9 mouse cellular contexts compared by ENCODE assay signal in the genomic region with DNA sequence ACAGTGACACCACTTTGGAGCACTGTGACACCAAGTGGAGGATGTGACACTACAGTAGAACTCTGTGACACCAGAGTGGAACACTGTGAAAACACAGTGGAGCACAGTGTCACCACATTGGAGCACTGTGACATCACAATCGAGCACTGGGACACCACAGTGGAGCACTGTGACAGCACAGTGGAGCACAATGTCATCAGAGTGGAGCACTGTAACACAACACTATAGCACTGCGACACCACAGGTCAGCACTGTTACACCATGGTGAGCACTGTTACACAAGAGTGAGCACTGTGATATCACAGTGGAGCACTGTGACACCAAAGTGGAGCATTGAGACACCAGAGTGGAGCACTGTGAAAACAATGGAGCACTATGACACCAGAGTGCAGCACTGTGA.
DNase-seq lines count a peak whose midpoint lies in the region; ATAC-seq and TF ChIP-seq lines count a peak whose summit lies in the region.
"Had no signal": no experiment of that assay in that cellular context is flagged by ENCODE, and none has a peak within 500 bp of the region (broad histone marks: within the 10 kb centered on the region; RNA-seq: fewer than 3 reads in every experiment).

No protein-coding gene starts in this region.

- no peak overlapping the region for H3K4me2 ChIP-seq in kidney, embryonic 14.5 days (replicated peaks; ENCODE audit: low read depth, low read length)
- no peak overlapping the region for H3K4me2 ChIP-seq in embryonic facial prominence, embryonic 13.5 days
- H3K4me2 ChIP-seq in heart, embryonic 13.5 days = no peak overlapping the region
- no peak overlapping the region for H3K4me2 ChIP-seq in limb, embryonic 14.5 days (replicated peaks; ENCODE audit: low read depth, low read length, severe bottlenecking)

- H3K4me3 ChIP-seq in kidney, embryonic 14.5 days (ENCODE audit: low read length) = no peak overlapping the region
- H3K4me3 ChIP-seq in embryonic facial prominence, embryonic 13.5 days = no peak overlapping the region
- H3K4me3 ChIP-seq in heart, embryonic 13.5 days = no peak overlapping the region
- no peak overlapping the region for H3K4me3 ChIP-seq in limb, embryonic 14.5 days (replicated peaks; ENCODE audit: low read length)
- H3K4me3 ChIP-seq: myocyte had no signal

- no peaks in the 10 kb centered on the region for H3K4me1 ChIP-seq in kidney, embryonic 14.5 days (ENCODE audit: control insufficient read depth, insufficient read depth, low read length)
- no peaks in the 10 kb centered on the region for H3K4me1 ChIP-seq in embryonic facial prominence, embryonic 13.5 days
- no peaks in the 10 kb centered on the region for H3K4me1 ChIP-seq in heart, embryonic 13.5 days
- no peaks in the 10 kb centered on the region for H3K4me1 ChIP-seq in limb, embryonic 14.5 days (ENCODE audit: control insufficient read depth, insufficient read depth, low read length)

- H3K27ac ChIP-seq in kidney, embryonic 14.5 days (ENCODE audit: low read depth, low read length) = no peak overlapping the region
- no peak overlapping the region for H3K27ac ChIP-seq in embryonic facial prominence, embryonic 13.5 days
- no peak overlapping the region for H3K27ac ChIP-seq in heart, embryonic 13.5 days (replicated peaks)
- H3K27ac ChIP-seq in limb, embryonic 14.5 days (replicated peaks; ENCODE audit: low read depth, low read length) = no peak overlapping the region

- TF ChIP-seq POLR2A in limb, embryonic 14.5 days (IDR thresholded peaks at IDR 0.05; ENCODE audit: borderline replicate concordance, extremely low read depth, insufficient read depth, insufficient read length) = no peak

- H3K27me3 ChIP-seq in kidney, embryonic 14.5 days (ENCODE audit: control insufficient read depth, insufficient read depth, low read length) = no peaks in the 10 kb centered on the region
- H3K27me3 ChIP-seq in embryonic facial prominence, embryonic 13.5 days = no peaks in the 10 kb centered on the region
- no peaks in the 10 kb centered on the region for H3K27me3 ChIP-seq in heart, embryonic 13.5 days (replicated peaks)
- no peaks in the 10 kb centered on the region for H3K27me3 ChIP-seq in limb, embryonic 14.5 days (ENCODE audit: control insufficient read depth, insufficient read depth, low read length)

- peak; percentile 66 for ATAC-seq in kidney, embryonic 14.5 days (ENCODE audit: low FRiP score, low TSS enrichment)
- peak; percentile 67 for ATAC-seq in embryonic facial prominence, embryonic 13.5 days (ENCODE audit: insufficient number of reproducible peaks, insufficient read depth, low FRiP score, low TSS enrichment, low read depth)
- peak; percentile 45 for ATAC-seq in heart, embryonic 13.5 days (ENCODE audit: extremely low read depth, insufficient number of reproducible peaks, low FRiP score, low TSS enrichment)
- peak; percentile 48 for ATAC-seq in limb, embryonic 14.5 days (ENCODE audit: low FRiP score, low read depth)

- peaks cover 80% of the 10 kb centered on the region for H3K9me3 ChIP-seq in kidney, embryonic 14.5 days (ENCODE audit: control insufficient read depth, low read length)
- H3K9me3 ChIP-seq in embryonic facial prominence, embryonic 13.5 days = peaks cover 94% of the 10 kb centered on the region
- peaks cover 93% of the 10 kb centered on the region for H3K9me3 ChIP-seq in heart, embryonic 13.5 days
- H3K9me3 ChIP-seq in limb, embryonic 14.5 days (ENCODE audit: control insufficient read depth, low read length) = peaks cover 86% of the 10 kb centered on the region

- DNase-seq in kidney, postnatal 36 days = no peak
- DNase-seq in limb, embryonic 14.5 days (ENCODE audit: low spot score) = no peak
- peak; percentile 16 for DNase-seq in naive thymus-derived CD4-positive, alpha-beta T cell, adult 2 months (ENCODE audit: low read depth)
- peak; percentile 23 to 74 for DNase-seq in urinary bladder, postnatal 4 days (ENCODE audit: low spot score in 2 of 2)
- no peak for DNase-seq in adipocyte (ENCODE audit: low spot score)

- no peaks in the 10 kb centered on the region for H3K36me3 ChIP-seq in kidney, embryonic 14.5 days (ENCODE audit: control insufficient read depth, insufficient read depth, low read length)
- no peaks in the 10 kb centered on the region for H3K36me3 ChIP-seq in embryonic facial prominence, embryonic 13.5 days
- no peaks in the 10 kb centered on the region for H3K36me3 ChIP-seq in heart, embryonic 13.5 days
- no peaks in the 10 kb centered on the region for H3K36me3 ChIP-seq in limb, embryonic 14.5 days (ENCODE audit: control insufficient read depth, insufficient read depth, low read length)

- no peak overlapping the region for H3K9ac ChIP-seq in kidney, embryonic 14.5 days (ENCODE audit: low read depth, low read length)
- H3K9ac ChIP-seq in embryonic facial prominence, embryonic 13.5 days = no peak overlapping the region
- no peak overlapping the region for H3K9ac ChIP-seq in heart, embryonic 13.5 days
- no peak overlapping the region for H3K9ac ChIP-seq in limb, embryonic 14.5 days (ENCODE audit: low read depth, low read length, severe bottlenecking)

- WGBS in kidney, embryonic 14.5 days = 29% methylated on average over 2 of the region's 2 CpGs
- WGBS in embryonic facial prominence, embryonic 13.5 days = 30% methylated on average over 2 of the region's 2 CpGs
- 20% methylated on average over 2 of the region's 2 CpGs for WGBS in heart, embryonic 13.5 days
- 38% methylated on average over 2 of the region's 2 CpGs for WGBS in limb, embryonic 14.5 days

Comparison
In these comparisons a context has a peak if more than half of its experiments do, and no peak if none do; other contexts are left out.
1. DNase-seq: peak in naive thymus-derived CD4-positive, alpha-beta T cell, adult 2 months (single experiment) and urinary bladder, postnatal 4 days (2 of 2); none in kidney, postnatal 36 days (0 of 2), limb, embryonic 14.5 days (single experiment) and adipocyte (single experiment).
2. Peak in every context shown above with its lines, with median percentiles within 50 percentile points of each other: ATAC-seq.